ENCODE assay signal across 8 mouse cellular contexts in the genomic region with DNA sequence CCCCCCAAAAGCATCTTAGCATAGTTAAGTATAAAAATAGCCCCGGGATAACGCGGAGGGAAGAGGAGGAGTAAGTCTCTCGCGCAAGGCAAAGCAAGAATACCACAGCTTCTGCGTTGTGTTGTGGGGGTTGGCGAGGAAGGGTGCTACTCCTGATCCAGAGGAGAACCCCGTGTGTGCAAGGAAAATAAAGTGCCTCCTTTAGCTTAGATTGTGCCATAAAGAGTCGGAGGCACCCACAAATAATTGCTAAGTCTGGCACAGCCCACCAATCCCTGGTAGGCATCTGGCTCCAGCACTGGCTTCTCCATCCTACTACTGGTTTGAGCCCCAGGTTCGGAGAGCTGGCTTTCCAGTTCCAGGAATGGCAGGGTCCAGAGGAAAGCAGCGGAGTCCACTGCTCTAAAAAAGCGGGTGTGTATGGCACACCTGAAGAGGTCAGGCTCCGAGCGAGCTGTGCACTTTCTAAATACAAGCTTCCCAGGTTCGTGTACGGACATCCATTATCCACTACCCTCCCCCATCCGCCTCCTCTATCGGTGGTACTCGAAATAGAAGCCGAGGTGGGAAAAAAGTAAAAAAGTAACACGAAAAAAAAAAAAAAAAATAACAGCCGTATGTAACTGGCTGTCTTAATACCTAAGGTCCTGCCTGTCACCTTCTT.
A peak's percentile ranks its signal among the peaks of the same experiment; 100 is the strongest.
DNase-seq lines count a peak whose midpoint lies in the region; ATAC-seq and TF ChIP-seq lines count a peak whose summit lies in the region.

No protein-coding gene starts in this region.

- peak; percentile 23 for DNase-seq in embryo, embryonic 10.5 days (ENCODE audit: low spot score)
- no peak for DNase-seq in embryo, embryonic 9.5 days (ENCODE audit: extremely low spot score)
- DNase-seq in retina, postnatal 1 day = peak; percentile 27
- no peak for DNase-seq in retina, embryonic 14.5 days (ENCODE audit: low spot score)
- peak; percentile 17 for DNase-seq in neural tube, embryonic 11.5 days (ENCODE audit: low spot score)
- DNase-seq in urinary bladder, postnatal 10 days (ENCODE audit: low spot score) = no peak
- DNase-seq in thymus, postnatal 4 days = no peak

- no peak for ATAC-seq in intestine, postnatal 0 days
- no peak for ATAC-seq in neural tube, embryonic 11.5 days (ENCODE audit: insufficient read depth, low FRiP score, low TSS enrichment)

- H3K4me3 ChIP-seq in intestine, postnatal 0 days (ENCODE audit: low read depth, low read length) = peak overlapping the region; percentile 81
- peak overlapping the region; percentile 56 for H3K4me3 ChIP-seq in neural tube, embryonic 11.5 days (ENCODE audit: low read depth, low read length)

- no peaks in the 10 kb centered on the region for H3K27me3 ChIP-seq in intestine, postnatal 0 days (replicated peaks; ENCODE audit: control insufficient read depth, insufficient read depth, low read length)
- H3K27me3 ChIP-seq in neural tube, embryonic 11.5 days (ENCODE audit: control insufficient read depth, insufficient read depth, low read length) = peaks cover 11% of the 10 kb centered on the region; the same call in 1 of the 2 replicates

- H3K9ac ChIP-seq in intestine, postnatal 0 days (ENCODE audit: low read depth, low read length) = peak overlapping the region; percentile 53; the same call in 1 of the 2 replicates
- no peak overlapping the region for H3K9ac ChIP-seq in neural tube, embryonic 11.5 days (ENCODE audit: low read length)

- no peak for TF ChIP-seq CTCF in intestine, postnatal 0 days (IDR thresholded peaks at IDR 0.05; ENCODE audit: low read depth)

- no peaks in the 10 kb centered on the region for H3K4me1 ChIP-seq in intestine, postnatal 0 days (replicated peaks; ENCODE audit: control insufficient read depth, insufficient read depth, low read length)
- H3K4me1 ChIP-seq in neural tube, embryonic 11.5 days (ENCODE audit: control insufficient read depth, insufficient read depth, low read length) = peaks cover 3% of the 10 kb centered on the region; the same call in 1 of the 2 replicates

- no peaks in the 10 kb centered on the region for H3K9me3 ChIP-seq in intestine, postnatal 0 days (ENCODE audit: control insufficient read depth)
- no peaks in the 10 kb centered on the region for H3K9me3 ChIP-seq in neural tube, embryonic 11.5 days (ENCODE audit: control insufficient read depth, low read length)

- peak overlapping the region; percentile 99 for H3K4me2 ChIP-seq in intestine, postnatal 0 days (replicated peaks; ENCODE audit: low read depth)
- peak overlapping the region; percentile 90 for H3K4me2 ChIP-seq in neural tube, embryonic 11.5 days (ENCODE audit: low read depth)

- H3K27ac ChIP-seq in intestine, postnatal 0 days (ENCODE audit: low read depth, low read length) = no peak overlapping the region
- H3K27ac ChIP-seq in neural tube, embryonic 11.5 days (ENCODE audit: low read depth, low read length) = no peak overlapping the region

- H3K36me3 ChIP-seq in intestine, postnatal 0 days (ENCODE audit: control insufficient read depth, insufficient read depth) = no peaks in the 10 kb centered on the region
- no peaks in the 10 kb centered on the region for H3K36me3 ChIP-seq in neural tube, embryonic 11.5 days (ENCODE audit: control insufficient read depth, insufficient read depth, low read length)

- 7% methylated on average over 22 of the region's 22 CpGs for WGBS in intestine, postnatal 0 days
- 1% methylated on average over 22 of the region's 22 CpGs for WGBS in neural tube, embryonic 11.5 days

Comparison
In these comparisons a context has a peak if more than half of its experiments do, and no peak if none do; other contexts are left out.
1. DNase-seq: peak in embryo, embryonic 10.5 days (single experiment), retina, postnatal 1 day (single experiment) and neural tube, embryonic 11.5 days (single experiment); none in embryo, embryonic 9.5 days (single experiment), retina, embryonic 14.5 days (single experiment), urinary bladder, postnatal 10 days (single experiment) and thymus, postnatal 4 days (single experiment).